Mouse (Mus musculus) layer of hippocampus, adult 18-20 months (tissue): ENCODE measurements at regions not wholly inside any gene's neighbourhood (a gene's known extent, or its start where the extent isn't known, plus 50 kb on each side); places are given as distances from the start of the nearest gene placed in this dataset.
A peak's percentile ranks its signal among the peaks of the same experiment; 100 is the strongest.

ENCODE experiments used
- DNase-seq, 2 experiments: peaks; one replicate each; pipeline ENCODE4 v3.0.0; 2022; ENCODE audit warnings: low spot score in 2 of 2

DNA sequence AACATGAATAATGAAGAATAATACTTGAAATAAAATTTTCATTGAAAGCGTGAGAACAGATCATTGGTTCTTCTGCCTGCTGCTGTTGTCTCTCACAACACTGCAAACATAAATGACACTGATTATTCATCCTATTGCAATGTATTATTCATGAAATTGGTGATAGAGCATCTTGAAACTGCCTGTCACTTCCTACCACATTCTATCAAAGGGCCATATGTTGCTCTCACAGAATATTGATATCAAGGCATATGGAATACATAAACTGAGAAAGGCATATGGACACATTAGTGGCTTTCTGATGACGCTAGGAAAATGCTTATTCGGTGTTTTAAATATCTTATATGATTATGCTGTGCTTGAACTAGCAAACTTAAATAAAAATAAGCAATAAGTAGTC lies 371.6 kb downstream of the Cdh19 start:
- peak in 1 of 2 experiments; percentile 7 for DNase-seq

DNA sequence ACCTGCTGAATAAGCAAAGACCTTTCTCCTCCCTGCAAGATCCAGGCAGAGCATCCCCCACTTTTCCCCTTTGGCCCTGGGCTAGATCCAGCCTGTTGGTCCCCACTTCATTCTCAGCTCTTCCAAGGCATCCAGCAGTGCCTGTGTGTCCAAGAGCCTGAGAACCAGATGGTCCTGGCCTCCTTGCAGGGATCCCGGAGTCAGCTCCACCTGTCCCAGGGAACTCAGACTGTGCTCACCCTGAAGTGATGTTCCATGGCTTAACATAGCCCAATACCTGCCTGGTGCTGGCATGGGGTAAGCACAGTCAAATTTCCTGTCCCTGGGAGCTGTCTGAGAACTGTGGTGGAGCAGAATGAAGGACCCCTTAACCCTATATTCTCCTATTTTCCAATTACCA lies 396.1 kb downstream of the Cdh19 start:
- DNase-seq, result no peak
